Mouse (Mus musculus): ENCODE results near the gene Sox1.

The Sox1 gene

DNA sequence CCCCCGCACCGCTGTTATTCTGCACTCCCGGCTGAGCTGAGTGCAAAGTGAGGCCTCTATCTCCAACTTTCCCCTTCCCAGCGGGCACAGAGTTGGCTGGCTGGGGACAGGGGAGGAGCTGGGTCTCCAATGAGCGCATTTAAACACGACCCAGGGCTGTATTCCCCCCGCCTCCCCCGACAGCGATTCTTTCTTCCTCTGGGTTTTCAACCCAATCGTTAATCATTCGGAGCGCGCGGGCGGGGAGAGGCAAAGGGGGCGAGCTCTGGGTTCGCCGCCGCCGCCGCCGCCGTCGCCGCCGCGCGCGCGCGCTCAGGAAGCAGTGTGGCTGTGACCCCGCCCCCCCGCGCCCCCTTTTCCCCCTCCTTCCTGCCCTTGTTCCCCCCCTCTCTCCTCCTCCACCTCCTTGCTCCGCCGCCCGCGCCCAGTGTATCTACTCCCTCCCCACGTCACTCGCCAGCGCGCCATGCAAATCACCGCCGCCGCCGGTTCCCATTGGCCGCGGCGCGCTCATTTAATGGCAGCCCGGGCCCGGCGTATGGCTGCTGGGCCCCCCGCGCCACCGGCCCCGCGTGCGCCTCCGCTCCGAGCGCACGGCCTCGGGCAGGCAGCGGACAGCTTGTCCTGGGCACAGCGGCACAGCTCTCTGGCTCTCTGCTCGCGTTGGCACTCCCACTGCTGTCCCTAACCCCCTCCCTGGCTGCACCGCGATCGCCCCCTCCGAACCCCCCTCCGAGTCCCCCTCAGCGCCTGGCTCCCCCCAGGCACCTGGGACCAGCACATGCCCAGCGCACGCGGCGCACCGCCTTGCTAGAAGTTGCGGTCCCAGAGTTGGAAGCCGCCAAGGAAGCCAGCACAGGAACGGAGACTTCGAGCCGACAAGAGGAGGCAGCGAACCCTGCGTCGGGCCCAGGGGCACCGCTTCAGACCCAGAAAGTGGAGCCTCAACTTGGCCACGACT, at the start of gene Sox1:
TSS of gene Sox1 (plus strand) at position 225 of the 961 bp plus-strand sequence.
- DNase-seq (ENCODE audit: low read depth, low spot score), result no peak

DNA sequence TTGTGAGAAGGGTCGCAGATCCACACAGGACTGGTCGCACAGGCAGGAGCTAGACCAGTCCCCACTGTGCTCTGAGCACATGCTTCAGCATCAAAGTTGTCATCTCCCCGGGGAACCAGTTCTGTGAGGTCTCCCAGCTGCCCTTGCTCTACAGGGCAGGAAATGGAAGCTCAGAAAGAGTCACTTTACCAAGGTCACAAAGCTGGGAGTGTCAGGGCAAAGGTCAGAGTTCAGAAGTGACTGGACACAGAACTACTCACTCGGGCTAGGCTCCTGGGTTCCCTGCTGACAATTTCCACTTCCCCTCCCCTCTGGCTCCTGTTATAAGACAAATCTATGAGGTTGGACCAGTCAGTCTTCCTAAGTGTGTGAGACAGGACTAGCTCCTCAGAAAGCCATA, 49.2 kb upstream of the Sox1 start:
- DNase-seq (ENCODE audit: low read depth, low spot score), result no peak

DNA sequence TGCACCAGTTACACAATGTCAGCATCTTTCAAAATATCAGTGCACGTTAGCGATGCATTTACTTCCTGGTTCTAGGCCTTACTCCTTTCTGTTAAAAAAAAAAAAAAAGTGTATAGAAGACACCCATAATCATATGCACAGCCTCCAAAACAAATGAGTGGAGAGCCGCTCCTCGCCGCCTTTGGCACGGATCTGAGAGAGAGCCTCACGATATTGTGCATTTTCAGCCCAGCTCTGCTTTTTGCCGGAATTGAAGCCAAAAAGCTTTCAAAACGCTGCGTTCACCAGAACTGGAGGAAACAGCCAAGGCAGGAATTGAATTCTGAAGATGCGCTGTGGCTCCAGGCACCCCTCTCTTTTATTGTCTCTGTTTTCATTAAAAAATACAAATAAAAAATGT, 48.2 kb upstream of the Sox1 start:
- no peak for DNase-seq (ENCODE audit: low read depth, low spot score)

DNA sequence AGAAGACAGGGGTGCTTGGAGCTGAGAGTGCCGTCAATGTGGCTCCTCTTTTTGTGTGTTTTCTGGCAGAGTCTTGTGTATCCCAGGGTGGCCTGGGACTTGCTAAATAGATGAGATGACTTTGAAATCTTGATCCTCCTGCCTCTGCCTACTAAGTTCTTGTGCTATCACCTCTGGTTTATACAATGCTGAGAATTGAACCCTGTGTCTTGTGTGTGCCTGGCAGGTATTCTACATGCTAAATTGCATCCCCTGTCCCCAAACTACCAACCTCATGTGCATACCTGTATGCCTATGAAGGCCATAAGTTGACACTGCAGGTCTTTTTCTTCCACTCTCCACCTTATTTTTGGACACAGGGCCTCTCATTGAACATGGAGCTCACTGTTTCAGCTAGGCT, 46.8 kb upstream of the Sox1 start:
- DNase-seq (ENCODE audit: low read depth, low spot score), result no peak

DNA sequence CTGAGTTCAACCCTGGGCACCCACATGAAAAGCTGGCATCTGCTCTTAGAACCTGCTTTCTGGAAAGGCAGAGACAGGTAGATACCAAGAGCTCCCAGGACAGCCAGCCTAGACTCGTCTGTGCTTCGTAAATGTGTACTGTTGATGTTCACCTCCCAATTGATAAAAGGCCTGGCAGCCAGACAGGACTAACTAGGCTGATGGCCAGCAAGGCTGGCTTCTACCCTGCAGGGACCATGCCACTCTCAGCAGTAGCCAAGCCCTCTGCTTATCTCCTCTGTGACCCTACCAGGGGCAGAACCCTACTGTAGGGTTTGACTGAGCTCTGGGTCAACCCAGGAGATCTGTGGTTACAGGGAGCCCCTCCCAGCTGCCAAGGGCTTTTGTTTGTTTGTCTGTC, 45.5 kb upstream of the Sox1 start:
- no peak for DNase-seq (ENCODE audit: low read depth, low spot score)

DNA sequence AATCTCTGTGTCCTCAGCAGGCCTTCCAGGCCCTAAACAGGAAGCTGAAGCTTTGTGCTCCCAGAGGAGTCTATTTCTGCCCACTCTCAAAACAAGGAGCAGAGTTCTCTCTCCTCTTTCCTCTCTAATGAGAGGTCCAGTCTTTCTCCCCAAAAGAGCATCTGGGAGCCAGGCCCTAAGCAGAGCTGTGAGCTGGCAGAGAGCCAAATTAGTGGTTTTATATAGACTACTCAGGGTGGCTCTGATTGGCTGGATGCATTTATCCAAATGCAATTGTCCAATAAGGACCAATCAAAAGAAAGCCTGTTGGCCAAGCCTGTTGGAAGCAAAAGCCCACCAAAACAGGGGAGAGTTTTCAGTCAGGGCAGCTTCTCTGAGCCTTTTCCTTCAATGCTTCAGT, 44.0 kb upstream of the Sox1 start:
- DNase-seq (ENCODE audit: low read depth, low spot score), result no peak

DNA sequence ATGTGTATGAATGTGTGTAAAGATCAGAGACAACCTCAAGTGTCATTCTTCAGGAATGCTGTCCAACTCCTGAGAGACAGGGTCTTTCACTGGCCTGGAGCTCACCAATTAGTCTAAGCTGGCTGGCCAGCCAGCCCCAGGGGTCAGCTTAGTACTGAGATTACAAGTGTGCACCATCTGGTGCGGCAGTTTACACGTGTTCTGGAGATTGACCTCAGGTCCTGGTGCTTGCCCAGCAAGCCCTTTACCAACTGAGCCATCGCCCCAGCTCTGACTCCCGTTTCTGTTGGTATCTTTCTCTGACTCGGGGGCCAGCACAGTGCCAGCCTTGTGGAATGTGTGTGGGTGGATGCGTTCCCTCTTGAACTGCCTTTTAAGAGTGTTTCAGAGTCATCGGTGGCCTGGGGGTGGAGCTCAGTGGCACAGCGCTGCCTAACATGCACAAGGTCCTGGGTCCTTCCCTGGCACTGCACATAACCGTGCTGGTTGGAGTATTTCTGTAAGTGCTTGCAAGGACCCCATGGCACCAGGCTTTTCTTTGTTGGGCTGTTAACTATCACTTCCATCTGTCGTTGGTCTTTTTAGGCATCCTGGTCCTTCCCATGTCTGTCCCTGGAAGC, 40.6 kb upstream of the Sox1 start:
- no peak for DNase-seq (ENCODE audit: low read depth, low spot score)

DNA sequence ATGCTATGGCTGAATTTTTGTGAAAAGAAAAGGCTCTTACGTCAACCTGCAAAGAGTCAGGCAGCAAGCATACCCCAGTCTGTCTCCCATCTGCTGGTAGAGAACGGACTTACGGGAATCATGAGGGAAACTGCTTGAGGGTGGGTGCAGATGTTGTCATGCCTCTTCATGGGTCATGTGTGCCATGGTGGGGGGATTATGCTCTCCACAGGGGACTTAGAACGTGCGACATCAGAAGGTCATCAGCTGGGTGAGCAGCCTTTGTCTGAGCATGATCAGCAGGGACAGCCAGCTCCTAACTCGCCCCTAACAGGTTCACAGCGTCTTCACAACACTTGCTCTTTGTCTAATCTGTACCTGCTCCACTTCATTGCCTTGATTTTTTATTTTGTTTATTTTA, 26.9 kb upstream of the Sox1 start:
- no peak for DNase-seq (ENCODE audit: low read depth, low spot score)

DNA sequence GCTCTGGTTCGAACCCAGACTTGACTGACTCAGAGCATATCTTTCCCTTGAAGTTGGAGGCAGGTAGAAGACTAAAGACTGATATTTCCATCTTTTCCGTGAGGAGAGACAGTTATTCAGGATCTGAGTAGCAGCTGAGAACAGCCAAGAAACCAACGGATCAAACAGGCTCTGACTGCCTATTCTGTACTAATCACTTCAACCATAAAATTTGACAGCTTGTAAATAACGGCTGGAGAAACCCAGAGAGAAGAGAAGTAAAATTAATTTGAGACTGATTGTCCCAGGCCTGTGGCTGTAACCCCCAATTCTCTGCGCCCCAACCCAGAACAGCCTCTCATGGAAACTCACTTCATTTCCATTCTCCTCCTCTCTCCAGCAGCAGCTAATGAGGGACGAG, 26.2 kb upstream of the Sox1 start:
- DNase-seq (ENCODE audit: low read depth, low spot score), result no peak

DNA sequence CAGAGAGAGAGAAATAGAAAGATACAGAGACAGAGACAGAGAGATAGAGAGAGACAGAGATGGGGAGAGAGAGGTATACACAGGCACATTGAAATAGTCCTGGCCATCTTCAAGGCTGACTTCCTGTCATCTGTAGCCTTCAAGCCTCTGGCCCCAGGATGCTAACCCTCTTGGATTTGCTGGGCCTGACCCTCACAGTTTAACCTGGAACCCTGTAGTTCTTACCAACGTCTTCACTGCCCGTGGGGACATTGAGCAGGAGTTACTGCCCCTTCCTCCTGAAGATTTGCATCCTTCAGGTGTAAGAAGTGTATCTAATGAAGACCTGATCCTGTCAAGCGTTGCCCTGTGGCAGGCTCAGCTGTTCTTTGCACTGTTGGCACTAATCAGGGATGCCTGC, 14.0 kb upstream of the Sox1 start:
- no peak for DNase-seq (ENCODE audit: low read depth, low spot score)

DNA sequence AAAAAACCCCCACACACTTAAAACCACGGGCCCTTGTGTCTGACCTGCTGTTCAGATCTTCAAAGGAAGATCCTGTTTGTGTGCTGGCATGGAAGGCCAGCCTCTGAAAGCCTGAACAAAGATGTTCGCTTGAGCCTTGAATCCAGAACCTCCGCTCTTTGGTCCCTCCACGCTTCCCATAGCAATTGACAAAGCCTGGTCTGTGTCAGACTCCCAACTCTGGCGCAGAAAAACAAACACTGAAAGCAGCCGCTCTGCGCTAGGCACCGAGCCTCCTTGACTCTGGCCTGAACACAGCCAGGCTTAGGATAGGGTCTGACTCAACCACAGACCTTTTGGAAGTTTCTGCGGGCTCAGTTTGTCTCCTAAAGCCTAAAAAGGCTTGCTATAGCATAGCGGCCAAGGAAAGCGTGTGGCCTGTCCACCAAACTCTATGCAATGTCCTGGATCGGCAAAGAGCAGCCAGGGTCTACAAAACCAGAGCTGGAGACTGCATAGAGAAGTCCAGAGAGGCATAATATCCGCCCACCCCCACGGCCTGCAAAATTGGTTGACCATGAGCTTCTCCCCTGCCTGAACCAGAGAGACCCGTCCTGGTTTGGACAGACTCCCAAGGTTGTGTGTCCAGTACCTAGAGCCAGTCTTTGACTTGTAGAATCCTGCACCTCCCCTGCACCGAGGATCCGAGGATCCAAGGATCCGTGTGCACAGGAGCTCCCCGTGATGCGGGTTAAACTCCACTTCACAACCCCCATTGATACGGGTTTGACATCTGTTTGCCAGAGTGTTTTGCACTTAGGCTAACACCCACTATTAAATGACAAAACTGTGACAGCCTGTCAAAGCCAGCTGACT, 12.2 kb upstream of the Sox1 start:
- no peak for DNase-seq (ENCODE audit: low read depth, low spot score)

DNA sequence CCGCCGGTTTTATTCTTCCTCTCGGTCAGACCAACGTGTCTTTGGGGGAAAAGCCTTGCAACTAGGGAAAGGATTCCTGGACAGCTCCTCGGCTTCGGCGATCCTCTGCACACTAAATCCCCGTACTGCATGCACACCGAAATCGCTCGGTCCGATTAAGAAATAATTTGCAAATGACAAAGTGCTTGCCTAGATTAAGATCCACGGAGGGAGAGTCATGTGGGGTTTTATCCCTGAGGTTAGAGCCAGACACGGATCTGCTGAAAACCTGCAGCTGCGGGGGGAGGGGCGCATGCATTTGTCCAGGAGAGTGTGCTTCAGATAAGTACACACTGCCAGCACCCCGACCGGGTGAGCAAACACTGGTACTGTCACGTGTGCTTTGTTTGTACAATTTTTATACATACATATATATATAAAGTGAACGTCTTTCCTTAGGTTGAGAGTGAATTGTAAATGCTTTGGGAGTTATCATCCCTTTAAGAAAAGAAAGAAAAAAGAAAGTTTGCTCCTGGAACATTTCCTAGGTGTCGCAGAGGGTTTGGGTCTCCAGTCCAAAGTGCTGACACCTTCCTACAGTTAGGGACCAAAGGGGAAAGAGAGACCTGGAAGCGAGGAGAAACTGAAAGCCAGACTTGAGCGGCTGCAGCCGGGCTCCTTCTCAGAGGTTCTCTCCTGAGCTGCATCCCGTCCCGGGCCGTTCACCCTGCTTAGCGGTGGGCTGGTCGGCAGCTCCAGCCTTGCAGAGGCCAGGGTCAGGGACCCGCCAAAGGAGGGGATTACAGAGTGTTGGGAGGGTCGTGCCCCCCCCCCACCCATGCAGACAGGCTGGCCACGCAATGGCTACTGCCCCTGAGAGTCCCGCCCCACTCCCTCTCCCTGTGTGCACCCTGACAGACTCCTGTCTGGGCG, 10.9 kb upstream of the Sox1 start:
- no peak for DNase-seq (ENCODE audit: low read depth, low spot score)

DNA sequence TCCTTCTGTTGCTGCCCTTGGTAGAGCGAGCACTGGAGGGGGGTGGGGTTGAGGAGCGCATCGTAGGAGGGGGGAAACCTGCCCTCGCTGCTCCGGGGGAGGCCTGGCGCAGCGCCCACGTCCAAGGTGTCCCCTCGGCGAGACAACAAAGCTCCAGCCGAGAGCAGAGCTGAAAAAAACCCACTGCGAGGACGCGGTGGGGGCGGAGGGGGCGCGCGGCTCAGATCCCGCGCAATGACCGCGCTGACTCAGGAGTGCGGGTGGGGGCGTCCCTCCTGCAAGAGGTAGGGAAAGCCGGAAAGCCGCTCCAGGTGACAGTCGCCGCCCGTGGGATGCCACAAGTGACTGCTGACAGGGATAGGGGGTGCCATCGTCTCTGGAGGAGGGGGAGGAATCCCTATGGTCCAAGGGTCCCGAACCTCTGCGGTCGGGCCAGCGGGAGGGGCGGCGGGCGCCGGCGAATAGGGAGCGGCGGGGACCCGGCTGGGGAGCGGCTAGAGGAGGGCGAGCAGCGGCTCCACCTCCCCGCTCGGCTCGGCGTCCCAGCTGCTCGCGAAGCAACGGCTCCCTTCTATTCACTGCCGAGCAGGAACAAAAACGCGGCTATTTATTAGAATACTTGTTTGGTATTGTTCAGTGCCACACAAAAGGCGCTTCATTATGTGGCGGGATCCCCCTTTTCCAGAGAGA, 10.0 kb upstream of the Sox1 start:
- DNase-seq (ENCODE audit: low read depth, low spot score), result no peak

DNA sequence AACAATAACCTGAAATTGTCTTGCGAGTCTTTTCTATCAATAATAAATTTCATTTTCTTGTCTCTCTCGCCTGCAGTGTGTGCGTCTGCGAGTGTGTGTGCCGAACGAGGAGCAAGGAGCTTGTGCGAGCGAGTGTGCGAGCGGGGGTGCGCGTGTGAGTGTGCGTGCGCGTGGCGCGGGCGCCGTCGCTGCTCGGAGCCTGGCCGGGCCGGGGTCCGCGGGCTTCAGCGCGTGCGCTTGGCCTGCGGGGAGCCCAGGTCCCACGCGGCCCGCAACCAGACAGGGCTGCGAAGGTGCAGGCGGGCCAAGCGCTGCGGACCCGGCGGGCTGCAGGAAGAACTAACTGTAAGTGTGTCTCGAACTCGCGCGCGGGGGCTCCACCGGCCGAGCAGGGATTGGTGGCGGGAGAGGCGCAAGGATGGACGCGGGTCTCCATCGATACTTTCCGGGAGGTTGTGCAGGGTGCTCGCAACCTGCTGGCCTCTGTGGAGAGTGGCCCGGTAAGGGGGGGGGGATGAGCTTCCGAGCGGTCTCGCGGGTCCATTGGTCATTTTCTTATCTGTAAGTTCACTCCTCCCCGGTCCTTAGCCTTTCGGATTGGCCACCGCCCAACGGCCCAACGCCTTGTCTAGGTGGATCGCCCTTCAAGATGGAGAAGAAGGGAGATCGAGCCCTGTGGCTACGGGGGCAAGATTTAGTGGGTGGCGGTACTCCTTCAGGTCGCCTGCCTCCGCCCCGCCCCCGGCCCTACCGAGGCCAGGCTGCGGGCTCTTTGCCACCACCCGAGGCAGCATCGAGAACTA, 9.2 kb upstream of the Sox1 start:
- DNase-seq (ENCODE audit: low read depth, low spot score), result no peak

DNA sequence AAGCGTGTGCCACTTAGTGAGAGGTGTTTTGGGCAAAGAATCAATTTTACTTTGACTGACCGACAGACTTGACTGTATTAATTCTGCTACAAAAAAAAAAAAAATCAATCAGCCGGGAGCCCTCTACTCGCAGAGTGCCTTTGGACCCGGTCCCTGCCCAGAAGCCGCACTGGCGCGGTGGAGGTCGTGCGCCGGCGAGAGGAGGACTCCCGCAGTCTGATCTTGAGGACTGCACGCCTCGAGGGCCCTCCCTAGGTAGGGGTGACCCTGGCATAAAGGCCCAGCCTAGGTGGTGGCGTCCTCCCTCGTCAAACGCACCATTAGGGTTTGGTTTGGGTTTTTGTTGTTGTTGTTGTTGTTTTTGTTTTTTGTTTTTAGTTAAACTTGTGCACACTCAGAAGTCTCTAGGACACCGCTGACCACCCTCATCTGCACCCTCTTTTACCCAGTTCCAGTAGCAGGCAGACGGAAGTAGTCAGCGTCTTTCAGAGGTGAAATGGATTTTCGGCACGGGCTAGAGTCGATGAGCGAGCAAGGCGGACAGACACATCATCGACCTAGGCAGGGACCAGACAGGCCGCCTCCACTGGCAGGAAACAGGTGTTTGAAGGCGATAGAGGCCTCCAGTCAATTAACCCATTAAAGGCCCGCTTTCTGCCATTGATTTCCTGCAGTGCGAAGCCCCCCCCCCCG, 8.4 kb upstream of the Sox1 start:
- no peak for DNase-seq (ENCODE audit: low read depth, low spot score)

DNA sequence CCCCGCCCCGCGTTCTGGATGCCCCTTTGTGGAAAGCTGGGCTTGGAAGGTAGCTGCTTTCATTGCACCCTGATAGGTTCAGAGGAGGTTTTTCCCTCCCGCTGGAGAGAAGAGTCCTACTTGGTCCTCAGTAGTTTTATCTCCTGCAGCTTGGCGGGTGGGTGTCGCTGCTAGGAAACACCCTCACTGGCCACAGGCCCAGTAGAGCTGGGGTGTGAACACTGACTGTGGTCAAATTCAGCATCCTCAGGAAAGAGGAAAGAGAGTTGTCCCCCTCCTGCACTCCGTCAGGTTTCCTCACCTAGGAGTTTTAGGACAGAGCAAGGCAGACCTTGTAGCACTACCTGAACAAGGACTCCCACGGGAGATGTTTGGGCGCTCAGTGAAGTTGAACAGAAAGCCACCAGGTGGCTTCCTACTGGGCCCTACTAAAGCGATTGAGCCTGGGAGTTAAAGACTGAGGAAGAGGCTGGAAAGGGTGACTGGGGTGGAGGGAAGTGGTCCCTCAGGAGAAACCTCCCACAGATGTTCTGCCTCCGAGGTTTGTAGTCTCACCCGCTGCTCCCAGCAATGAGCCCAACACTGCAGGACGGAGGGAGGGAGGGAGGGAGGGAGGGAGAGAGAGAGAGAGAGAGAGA, 7.8 kb upstream of the Sox1 start:
- no peak for DNase-seq (ENCODE audit: low read depth, low spot score)

DNA sequence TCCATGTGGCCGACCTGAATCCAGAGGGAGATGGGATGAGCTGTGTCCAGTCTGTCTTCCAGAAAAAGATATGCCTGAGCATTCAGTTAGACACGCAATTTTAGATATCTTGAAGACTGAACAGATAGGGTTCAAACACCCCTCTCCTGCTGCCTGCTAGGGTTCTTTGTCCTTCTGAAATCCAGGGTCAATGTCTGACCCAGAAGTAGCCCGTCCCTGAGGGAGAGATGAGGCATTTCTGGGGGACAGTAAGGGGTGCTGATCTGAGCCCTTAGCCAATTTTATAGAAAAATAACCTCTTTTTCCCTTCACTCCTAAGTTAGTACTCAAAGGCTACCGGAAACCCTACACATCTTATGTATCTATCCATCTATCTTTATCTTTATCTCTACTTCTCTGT, 7.2 kb upstream of the Sox1 start:
- DNase-seq (ENCODE audit: low read depth, low spot score), result no peak

DNA sequence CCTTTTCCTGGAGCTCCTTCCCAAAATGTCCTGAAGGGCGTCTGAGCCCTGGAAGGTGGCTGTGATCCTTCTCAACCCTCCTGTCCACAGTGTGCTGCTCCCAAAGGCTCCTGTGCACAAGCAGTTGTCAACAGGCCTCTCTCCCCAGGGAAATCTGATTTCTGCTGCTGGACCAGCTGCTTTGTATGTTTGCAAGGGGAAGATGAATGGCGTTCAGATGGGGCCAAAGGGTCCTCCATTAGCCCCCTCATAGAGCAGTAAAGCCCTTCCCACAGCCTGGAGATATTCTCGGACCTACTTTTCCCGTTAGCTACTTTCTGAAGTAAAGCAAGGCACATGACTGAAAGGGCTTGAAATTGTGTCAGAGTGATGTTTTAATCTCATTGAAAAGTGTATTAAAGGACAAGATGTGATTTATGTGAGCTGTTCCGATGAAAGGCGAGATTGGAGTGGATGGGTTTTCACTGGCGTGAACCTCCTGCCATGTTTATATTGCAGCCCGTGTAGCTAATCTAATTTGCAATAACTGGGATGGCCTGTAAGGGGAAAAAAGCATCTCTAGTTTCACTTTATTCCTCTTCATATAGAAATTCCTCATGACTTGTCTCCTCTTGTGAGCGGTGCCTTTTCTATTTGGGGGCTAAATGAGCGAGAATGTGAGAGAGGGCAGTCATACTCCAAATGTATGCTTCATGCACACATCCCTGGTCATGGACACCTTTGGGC, 6.5 kb upstream of the Sox1 start:
- no peak for DNase-seq (ENCODE audit: low read depth, low spot score)
